Mouse (Mus musculus): ENCODE results near the gene Ank3. TPM values are rescaled to one million over a fixed set of nuclear protein-coding genes. Genes with fewer than 3 reads are reported as not detected.

Ank3 gene
- polyA plus RNA-seq, 1 experiment from 2014 or later, result 48.8 TPM

- Histone ChIP-seq H3K36me3 (ENCODE audit: insufficient read depth, low read length) (no peaks in the 10 kb centered on the region), H3K4me3 (replicated peaks; ENCODE audit: low read depth, low read length) (no peak overlapping the region), H3K9me3 (replicated peaks; ENCODE audit: low read length) (no peaks in the 10 kb centered on the region), H3K27ac (no peak overlapping the region), H3K27me3 (ENCODE audit: insufficient read depth, low read length) (no peaks in the 10 kb centered on the region), H3K4me1 (replicated peaks; ENCODE audit: insufficient read depth, low read length) (no peaks in the 10 kb centered on the region), H3K9ac (ENCODE audit: low read depth, low read length) (no peak overlapping the region), H3K4me2 (ENCODE audit: low read length) (peak overlapping the region; percentile 35; the same call in 1 of the 2 replicates)
- peak; percentile 33; the same call in 1 of the 2 replicates for ATAC-seq (replicated peaks; ENCODE audit: low FRiP score, low read depth)
- TF ChIP-seq CTCF (IDR thresholded peaks at IDR 0.05; ENCODE audit: low read depth), result no peak
- no peak for DNase-seq (ENCODE audit: low spot score)
- WGBS, result 36% methylated on average over 10 of the region's 10 CpGs
Observed at GRCm38 (mm10) chr10:70060689-70061081, 662.1 kb downstream of the Ank3 start.

- H3K36me3 ChIP-seq (ENCODE audit: insufficient read depth, low read length), result no peaks in the 10 kb centered on the region
- no peak for TF ChIP-seq CTCF (IDR thresholded peaks at IDR 0.05; ENCODE audit: low read depth)
- no peaks in the 10 kb centered on the region for H3K9me3 ChIP-seq (replicated peaks; ENCODE audit: low read length)
- no peak for ATAC-seq (replicated peaks; ENCODE audit: low FRiP score, low read depth)
- no peak overlapping the region for H3K4me3 ChIP-seq (replicated peaks; ENCODE audit: low read depth, low read length)
- H3K4me2 ChIP-seq (ENCODE audit: low read length), result no peak overlapping the region
- H3K4me1 ChIP-seq (replicated peaks; ENCODE audit: insufficient read depth, low read length), result no peaks in the 10 kb centered on the region
- no peak overlapping the region for H3K9ac ChIP-seq (ENCODE audit: low read depth, low read length)
- no peaks in the 10 kb centered on the region for H3K27me3 ChIP-seq (ENCODE audit: insufficient read depth, low read length)
- no peak overlapping the region for H3K27ac ChIP-seq
- WGBS, result 89% methylated on average over 6 of the region's 6 CpGs
- no peak for DNase-seq (ENCODE audit: low spot score)
Observed at GRCm38 (mm10) chr10:70063881-70064555, 665.4 kb downstream of the Ank3 start.

GRCm38 (mm10) chr10:70065191-70065590 is 666.6 kb downstream of the Ank3 start:
- no peaks in the 10 kb centered on the region for H3K36me3 ChIP-seq (ENCODE audit: insufficient read depth, low read length)
- no peak overlapping the region for H3K4me2 ChIP-seq (ENCODE audit: low read length)
- no peaks in the 10 kb centered on the region for H3K27me3 ChIP-seq (ENCODE audit: insufficient read depth, low read length)
- H3K27ac ChIP-seq, result no peak overlapping the region
- WGBS, result 80% methylated on average over 3 of the region's 3 CpGs
- no peaks in the 10 kb centered on the region for H3K4me1 ChIP-seq (replicated peaks; ENCODE audit: insufficient read depth, low read length)
- no peak for TF ChIP-seq CTCF (IDR thresholded peaks at IDR 0.05; ENCODE audit: low read depth)
- no peak for ATAC-seq (replicated peaks; ENCODE audit: low FRiP score, low read depth)
- H3K9me3 ChIP-seq (replicated peaks; ENCODE audit: low read length), result no peaks in the 10 kb centered on the region
- H3K9ac ChIP-seq (ENCODE audit: low read depth, low read length), result no peak overlapping the region
- no peak overlapping the region for H3K4me3 ChIP-seq (replicated peaks; ENCODE audit: low read depth, low read length)
- no peak for DNase-seq (ENCODE audit: low spot score)

- Histone ChIP-seq H3K9me3 (replicated peaks; ENCODE audit: low read length) (no peaks in the 10 kb centered on the region), H3K9ac (ENCODE audit: low read depth, low read length) (no peak overlapping the region), H3K27ac (no peak overlapping the region), H3K4me2 (ENCODE audit: low read length) (no peak overlapping the region), H3K4me1 (replicated peaks; ENCODE audit: insufficient read depth, low read length) (no peaks in the 10 kb centered on the region), H3K27me3 (ENCODE audit: insufficient read depth, low read length) (no peaks in the 10 kb centered on the region), H3K36me3 (ENCODE audit: insufficient read depth, low read length) (no peaks in the 10 kb centered on the region), H3K4me3 (replicated peaks; ENCODE audit: low read depth, low read length) (no peak overlapping the region)
- TF ChIP-seq CTCF (IDR thresholded peaks at IDR 0.05; ENCODE audit: low read depth), result no peak
- DNase-seq (ENCODE audit: low spot score), result no peak
- WGBS, result 66% methylated on average over 8 of the region's 8 CpGs
- ATAC-seq (replicated peaks; ENCODE audit: low FRiP score, low read depth), result no peak
Observed at GRCm38 (mm10) chr10:70066497-70067168, 668.1 kb downstream of the Ank3 start.

GRCm38 (mm10) chr10:70067169-70068115 is 668.9 kb downstream of the Ank3 start:
- H3K4me2 ChIP-seq (ENCODE audit: low read length), result no peak overlapping the region
- H3K36me3 ChIP-seq (ENCODE audit: insufficient read depth, low read length), result no peaks in the 10 kb centered on the region
- H3K27ac ChIP-seq, result no peak overlapping the region
- H3K9ac ChIP-seq (ENCODE audit: low read depth, low read length), result no peak overlapping the region
- ATAC-seq (replicated peaks; ENCODE audit: low FRiP score, low read depth) (no peak), DNase-seq (ENCODE audit: low spot score) (no peak)
- no peak for TF ChIP-seq CTCF (IDR thresholded peaks at IDR 0.05; ENCODE audit: low read depth)
- WGBS, result 55% methylated on average over 6 of the region's 6 CpGs
- no peak overlapping the region for H3K4me3 ChIP-seq (replicated peaks; ENCODE audit: low read depth, low read length)
- H3K4me1 ChIP-seq (replicated peaks; ENCODE audit: insufficient read depth, low read length), result no peaks in the 10 kb centered on the region
- H3K9me3 ChIP-seq (replicated peaks; ENCODE audit: low read length), result no peaks in the 10 kb centered on the region
- H3K27me3 ChIP-seq (ENCODE audit: insufficient read depth, low read length), result no peaks in the 10 kb centered on the region

- H3K27ac ChIP-seq, result no peak overlapping the region
- ATAC-seq (replicated peaks; ENCODE audit: low FRiP score, low read depth), result no peak
- TF ChIP-seq CTCF (IDR thresholded peaks at IDR 0.05; ENCODE audit: low read depth), result no peak
- 64% methylated on average over 6 of the region's 6 CpGs for WGBS
- H3K27me3 ChIP-seq (ENCODE audit: insufficient read depth, low read length), result no peaks in the 10 kb centered on the region
- no peak overlapping the region for H3K4me3 ChIP-seq (replicated peaks; ENCODE audit: low read depth, low read length)
- H3K9ac ChIP-seq (ENCODE audit: low read depth, low read length), result no peak overlapping the region
- H3K9me3 ChIP-seq (replicated peaks; ENCODE audit: low read length), result no peaks in the 10 kb centered on the region
- no peak for DNase-seq (ENCODE audit: low spot score)
- no peak overlapping the region for H3K4me2 ChIP-seq (ENCODE audit: low read length)
- H3K36me3 ChIP-seq (ENCODE audit: insufficient read depth, low read length), result no peaks in the 10 kb centered on the region
- H3K4me1 ChIP-seq (replicated peaks; ENCODE audit: insufficient read depth, low read length), result no peaks in the 10 kb centered on the region
Observed at GRCm38 (mm10) chr10:70069321-70069720, 670.7 kb downstream of the Ank3 start.

Data from kidney, postnatal 0 days (tissue).